Mouse (Mus musculus) gastrocnemius, postnatal 14 days (tissue): ENCODE results near the gene Psen2. TPM values are rescaled to one million over a fixed set of nuclear protein-coding genes. Genes with fewer than 3 reads are reported as not detected.
A peak's percentile ranks its signal among the peaks of the same experiment; 100 is the strongest.

Experiments
- DNase-seq: peaks from one replicate; pipeline ENCODE4 v3.0.0; 2021; ENCODE audit warnings: mixed read lengths
- intact Hi-C: fragments of 180-260 bp; cut with DNase I; formaldehyde crosslinking; loops from one replicate; pipeline ENCODE4 v1.15.1; 2025; ENCODE audit warnings: low total_unique reads
- total RNA-seq, 2 experiments: library from RNA; stranded (reverse); gene quantifications; 2 replicates each; pipeline ENCODE4 v1.2.3; 2021

The Psen2 gene
- total RNA-seq, 2 experiments from 2014 or later = 10.0 to 10.3 TPM

- DNase-seq = no peak
- intact Hi-C loops = no loop called here
Measured at GRCm38 (mm10) chr1:180282581-180282980, 19.3 kb upstream of the Psen2 start.

DNA sequence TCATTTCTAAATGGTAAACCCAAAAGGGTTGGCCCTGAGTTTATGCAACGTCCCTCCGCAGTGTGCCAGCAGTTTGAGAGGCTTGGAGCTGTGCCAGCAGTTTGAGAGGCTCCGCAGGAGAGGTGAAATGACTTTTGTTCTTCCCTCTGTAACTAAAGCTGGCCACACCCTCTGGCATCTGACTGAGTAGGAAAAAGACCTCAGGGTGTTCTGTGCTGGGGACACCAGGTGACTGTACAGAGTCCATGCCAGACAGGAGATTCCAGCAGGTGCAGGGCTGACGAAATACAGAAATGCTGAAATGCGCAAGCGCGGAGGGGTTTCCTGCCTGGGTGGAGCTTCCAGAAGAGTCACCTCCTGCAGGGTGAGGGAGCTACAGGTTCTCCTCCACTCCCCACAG lies 16.4 kb upstream of the Psen2 start:
- peak; percentile 33 for DNase-seq
- intact Hi-C loops = no loop called here

GRCm38 (mm10) chr1:180277563-180277962 lies 14.3 kb upstream of the Psen2 start:
- no peak for DNase-seq
- intact Hi-C loops = no loop called here

DNA sequence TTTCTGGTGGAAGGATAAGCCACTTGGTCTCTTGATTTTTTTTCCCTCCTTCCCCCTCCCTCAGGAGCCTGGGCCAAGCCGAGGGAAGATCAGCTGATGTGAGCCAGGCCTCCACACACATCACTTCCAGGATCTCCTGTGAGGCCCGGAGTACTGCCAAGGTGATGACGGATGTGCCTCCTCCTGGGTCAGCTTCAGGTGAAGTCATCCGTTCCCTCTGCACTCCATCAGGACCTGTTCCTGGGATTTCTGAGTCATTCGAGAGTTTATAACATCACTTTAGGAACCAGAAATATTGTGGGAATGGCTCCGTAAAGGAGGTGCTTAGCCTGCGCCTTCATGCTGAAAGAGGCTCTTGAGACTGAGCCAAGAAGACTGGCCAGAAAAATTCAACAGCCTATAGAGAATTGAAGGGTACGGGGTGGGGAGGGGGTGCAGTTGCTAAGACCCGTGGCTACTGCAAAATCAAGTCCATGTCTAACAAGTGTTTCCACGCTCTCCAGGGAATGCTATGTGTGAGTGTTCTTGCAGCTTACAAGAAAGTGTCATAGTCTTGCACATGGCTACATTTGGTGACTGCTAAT lies 11.6 kb upstream of the Psen2 start:
- intact Hi-C loops = no loop called here
- DNase-seq = peak; percentile 43

DNA sequence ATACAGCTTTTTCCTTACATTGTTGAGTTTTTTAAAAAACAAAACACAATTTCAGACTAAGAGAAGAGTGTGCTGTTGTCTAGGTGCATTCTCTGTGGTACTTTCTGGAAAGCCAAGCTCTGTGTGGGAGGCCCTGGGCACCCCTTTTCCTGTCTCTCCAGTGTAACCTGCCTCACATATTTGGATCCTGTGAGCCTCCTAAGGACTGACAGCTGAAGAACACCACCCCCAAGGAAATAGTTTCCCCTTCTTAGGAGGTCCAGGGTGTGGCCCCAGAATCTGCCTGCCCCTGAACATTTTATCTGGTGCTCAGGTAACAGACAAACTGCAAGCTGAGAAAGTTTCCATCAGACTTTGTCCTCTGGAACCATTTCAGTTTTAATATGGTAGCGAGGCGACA lies 5.8 kb upstream of the Psen2 start:
- DNase-seq = no peak

GRCm38 (mm10) chr1:180268249-180269031 lies 5.2 kb upstream of the Psen2 start:
- intact Hi-C loops = loop anchor here (2.0 kb wide), 1 partner anchor 138 kb away; no protein-coding TSS in a partner anchor
- peak; percentile 86 for DNase-seq

More for the DNA sequence above, 5.8 kb upstream of the Psen2 start:
- intact Hi-C loops = loop anchor here (2.0 kb wide), 1 partner anchor 138 kb away; no protein-coding TSS in a partner anchor

DNA sequence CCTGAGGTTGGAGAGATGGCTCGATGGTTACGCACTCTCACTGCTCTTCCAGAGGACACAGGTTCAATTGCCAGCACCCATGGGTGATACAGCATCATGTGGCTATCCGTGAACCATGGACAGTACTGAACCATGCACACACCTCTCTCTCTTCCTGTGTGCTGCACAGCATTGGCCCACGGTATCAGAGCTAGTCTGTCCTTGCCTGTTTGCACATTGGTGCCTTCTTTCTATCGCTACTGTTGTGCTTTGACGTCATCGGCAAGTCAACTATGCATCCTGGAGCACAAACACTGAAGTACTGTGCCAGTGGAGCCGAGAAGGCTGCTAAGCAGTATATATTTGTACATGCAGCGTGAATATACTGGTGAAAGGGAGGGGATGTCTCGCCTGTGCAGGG lies 3.9 kb upstream of the Psen2 start:
- intact Hi-C loops = no loop called here
- no peak for DNase-seq

DNA sequence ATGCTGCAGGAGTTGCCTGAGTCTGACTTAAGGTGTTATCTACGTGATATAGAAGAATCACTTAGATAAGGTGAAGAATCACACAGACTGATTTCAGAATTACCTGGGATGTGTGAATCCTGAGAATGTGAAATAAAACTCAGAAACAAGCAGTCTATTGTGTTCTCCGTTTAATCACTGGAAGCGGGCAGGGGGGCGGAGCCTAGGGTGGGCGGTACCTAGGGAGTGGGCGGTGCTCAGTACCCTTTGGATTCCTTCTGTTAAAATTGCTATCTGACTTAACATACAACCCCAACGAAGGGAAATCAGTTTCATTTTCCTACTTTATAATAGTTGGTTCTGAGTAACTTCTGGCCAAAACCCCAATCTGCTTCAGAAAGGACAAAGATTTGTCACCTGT lies 2.2 kb upstream of the Psen2 start:
- no peak for DNase-seq
- intact Hi-C loops = no loop called here

DNA sequence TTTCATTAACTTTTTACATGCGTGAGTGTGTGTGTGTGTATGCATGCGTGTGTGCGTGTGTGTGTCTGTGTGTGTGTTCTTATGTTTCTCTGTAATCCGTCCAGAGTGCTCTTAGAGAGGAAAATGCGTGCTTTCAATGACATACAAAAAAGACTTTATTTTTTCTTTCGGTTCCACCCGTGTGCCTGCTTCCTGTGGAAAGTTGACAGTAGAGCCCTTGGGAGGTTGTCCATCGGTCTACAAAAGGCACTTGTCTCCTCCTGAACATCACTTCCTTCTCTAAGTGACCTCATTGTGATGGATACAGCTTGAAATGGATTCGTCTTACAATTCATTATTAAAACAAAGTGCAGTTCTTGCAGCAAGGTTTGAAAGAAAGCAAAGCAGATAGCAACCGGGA lies 1.6 kb upstream of the Psen2 start:
- intact Hi-C loops = no loop called here
- DNase-seq = no peak

DNA sequence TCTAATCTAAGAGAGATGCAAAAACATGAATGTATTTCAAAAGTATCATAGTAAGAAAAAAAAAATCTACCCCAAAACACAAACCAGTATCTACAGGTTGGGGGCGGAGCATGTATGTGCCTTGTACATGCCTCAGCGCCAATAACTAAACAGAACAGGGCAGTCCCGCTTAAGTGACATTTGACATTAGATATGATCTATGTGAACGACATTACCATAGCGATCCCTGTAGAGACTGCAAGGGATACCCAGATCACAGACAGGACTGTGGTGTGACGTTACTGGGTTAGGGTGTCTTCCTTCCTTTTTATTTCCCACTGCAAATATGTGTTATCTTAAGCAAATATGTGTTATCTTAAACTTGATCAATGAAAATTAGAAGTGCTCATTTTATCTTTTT lies 1.2 kb upstream of the Psen2 start:
- no peak for DNase-seq
- intact Hi-C loops = no loop called here

DNA sequence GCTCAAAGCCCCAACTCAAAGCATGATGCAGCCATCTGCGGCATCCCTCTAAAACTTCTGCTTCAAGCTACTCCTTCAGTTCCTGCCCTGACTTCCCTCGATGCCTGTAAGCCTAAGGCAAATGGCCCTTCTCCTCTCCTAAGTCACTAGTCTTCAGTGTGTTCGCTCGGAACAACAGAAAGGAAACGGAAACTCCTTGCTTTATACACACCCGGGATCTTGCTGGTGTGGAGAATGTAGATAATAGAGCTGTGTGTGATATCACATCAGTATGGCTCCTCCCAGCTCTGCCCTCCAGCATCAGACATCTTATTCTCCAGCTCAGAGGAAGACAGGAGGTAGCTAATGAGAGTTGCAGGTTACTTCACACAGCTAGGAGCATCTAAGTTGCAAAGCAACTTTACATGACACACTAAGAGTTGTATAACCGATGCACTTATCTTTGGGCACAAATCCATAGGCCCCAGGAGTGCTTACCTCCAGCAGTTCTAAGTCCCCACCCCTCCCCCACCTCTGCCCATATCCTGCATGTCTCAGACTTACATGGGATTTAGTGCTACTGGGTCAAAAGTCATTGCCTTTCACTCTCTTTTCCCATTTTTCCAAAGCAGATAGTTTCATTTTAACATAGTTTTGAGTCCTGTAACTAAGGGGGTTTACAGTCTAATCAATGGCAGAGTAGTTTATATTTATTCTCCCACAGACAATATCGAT lies 1.2 kb downstream of the Psen2 start:
- intact Hi-C loops = no loop called here
- DNase-seq = no peak

DNA sequence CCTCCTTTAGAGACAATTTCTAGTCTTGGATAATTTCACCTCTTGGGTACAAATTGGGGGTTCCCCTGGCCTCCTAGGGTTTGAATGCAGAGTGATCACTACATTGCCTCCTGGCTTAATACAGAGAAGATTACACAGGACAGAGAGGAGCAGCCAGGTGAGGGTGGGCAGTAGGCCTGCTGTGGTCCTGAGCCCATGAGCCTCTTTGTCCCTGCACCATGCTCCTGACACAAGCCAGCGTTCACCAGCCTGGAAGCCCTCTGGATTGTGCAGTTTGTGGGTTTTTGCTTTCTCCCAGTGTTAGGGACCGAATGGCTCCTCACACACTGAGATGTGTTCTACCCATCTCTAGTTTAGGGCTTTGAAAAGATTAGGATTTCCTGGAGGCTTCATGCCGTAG lies 1.8 kb downstream of the Psen2 start:
- intact Hi-C loops = no loop called here

GRCm38 (mm10) chr1:180260886-180261285 lies 2.4 kb downstream of the Psen2 start:
- DNase-seq = no peak
- intact Hi-C loops = no loop called here

More for the DNA sequence above, 1.8 kb downstream of the Psen2 start:
- no peak for DNase-seq

DNA sequence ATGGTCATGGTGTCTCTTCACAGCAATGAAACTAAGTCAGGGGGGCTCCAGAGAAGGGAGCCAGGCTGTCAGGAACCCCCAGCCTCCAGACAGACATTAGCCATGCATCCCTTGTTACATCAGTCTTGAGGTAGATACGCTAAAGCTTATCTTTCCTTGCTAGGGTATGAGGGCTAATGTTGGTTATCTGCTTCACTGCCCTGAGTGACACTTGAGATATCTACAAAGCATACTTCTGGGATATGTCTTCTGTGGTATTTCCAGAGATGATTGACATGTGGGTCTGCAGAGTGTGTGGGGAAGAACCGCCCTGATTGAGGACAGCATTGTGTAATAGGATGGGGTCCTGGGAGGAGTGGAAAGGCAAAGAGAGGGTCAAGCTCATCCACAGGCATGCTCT lies 3.5 kb downstream of the Psen2 start:
- intact Hi-C loops = no loop called here
- DNase-seq = no peak

DNA sequence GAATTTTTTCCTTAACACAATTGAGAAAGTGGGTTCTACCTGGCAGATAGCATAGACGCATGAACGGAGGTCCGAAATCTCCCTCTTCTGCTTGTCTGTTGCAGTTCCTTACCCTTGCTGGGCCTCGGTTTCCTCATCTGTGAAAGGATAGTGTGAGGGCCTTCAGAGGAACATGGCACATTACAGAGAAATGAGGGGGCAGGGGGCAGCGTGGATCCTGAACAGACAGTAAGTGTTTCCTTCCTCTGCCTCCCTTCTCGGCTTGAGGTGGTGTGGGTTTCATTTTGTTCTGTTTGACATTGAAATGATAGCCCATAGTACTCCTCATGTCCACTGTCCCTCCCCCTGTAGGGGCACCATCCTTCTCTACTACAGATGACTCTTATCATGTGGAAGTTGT lies 5.8 kb downstream of the Psen2 start:
- DNase-seq = no peak
- intact Hi-C loops = no loop called here

- intact Hi-C loops = no loop called here
- DNase-seq = no peak
Measured at GRCm38 (mm10) chr1:180256866-180257265, 6.4 kb downstream of the Psen2 start.

- peak; percentile 97 for DNase-seq
- intact Hi-C loops = no loop called here
Measured at GRCm38 (mm10) chr1:180256138-180256674, 7.0 kb downstream of the Psen2 start.

DNA sequence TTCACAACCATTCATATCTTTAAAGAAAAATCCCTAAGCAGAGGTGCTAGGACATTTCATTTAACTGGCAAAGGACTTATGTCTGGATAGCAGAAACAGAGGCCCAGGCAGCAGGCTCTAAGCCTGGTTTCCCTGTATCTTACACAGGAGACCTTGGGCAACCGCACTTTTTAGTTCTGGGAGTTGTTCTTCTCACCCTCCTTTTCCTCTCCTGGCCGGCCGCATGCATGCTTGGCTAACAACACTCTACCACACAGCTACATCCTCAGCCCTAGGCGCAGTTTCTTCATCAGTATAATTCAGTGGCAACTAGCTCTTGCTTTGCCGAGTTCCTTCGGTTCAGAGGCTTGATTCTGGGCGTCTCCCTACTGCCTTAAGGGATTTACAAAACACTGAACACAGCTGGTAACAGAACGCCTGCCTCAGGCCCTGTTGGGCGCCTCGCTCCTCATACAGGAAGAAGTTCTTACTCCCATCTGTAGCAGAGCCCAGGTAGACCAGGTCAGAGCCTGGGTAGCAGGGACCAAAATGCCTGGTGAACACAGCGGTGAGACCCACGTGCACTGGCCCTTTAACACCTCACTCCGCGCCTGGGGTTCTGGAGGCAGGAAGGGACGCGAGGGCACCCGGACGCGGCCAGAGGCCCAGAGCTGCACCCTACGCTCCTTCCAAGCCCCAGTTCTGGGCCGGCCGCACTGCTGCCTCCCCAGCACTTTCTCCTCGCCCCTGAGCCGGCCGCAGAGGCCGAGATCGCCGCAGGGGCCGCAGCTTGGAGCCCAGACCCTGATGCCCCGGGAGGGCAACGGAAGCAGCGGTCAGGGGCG lies 7.7 kb downstream of the Psen2 start:
- peak; percentile 27 for DNase-seq
- intact Hi-C loops = no loop called here

DNA sequence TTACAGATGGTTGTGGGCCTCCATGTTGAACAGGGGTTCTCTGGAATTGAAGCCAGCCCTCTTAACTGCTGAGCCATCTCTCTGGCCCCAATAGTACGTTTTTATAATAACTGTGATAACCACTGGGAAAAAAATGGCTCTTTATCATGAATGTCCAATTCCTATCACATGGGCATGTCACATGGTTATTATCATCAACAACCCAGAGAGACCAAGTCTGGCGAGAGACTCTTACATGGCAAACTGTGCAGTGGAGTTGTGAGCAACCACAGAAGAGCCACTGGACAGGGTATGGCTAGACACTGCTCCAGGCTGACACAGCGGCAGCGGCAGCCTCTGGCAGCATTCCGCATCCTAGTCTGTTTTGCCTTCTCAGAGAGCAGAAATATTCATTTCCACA lies 8.9 kb downstream of the Psen2 start:
- intact Hi-C loops = no loop called here
- no peak for DNase-seq
